9 mouse cellular contexts compared by ENCODE assay signal in the genomic region with DNA sequence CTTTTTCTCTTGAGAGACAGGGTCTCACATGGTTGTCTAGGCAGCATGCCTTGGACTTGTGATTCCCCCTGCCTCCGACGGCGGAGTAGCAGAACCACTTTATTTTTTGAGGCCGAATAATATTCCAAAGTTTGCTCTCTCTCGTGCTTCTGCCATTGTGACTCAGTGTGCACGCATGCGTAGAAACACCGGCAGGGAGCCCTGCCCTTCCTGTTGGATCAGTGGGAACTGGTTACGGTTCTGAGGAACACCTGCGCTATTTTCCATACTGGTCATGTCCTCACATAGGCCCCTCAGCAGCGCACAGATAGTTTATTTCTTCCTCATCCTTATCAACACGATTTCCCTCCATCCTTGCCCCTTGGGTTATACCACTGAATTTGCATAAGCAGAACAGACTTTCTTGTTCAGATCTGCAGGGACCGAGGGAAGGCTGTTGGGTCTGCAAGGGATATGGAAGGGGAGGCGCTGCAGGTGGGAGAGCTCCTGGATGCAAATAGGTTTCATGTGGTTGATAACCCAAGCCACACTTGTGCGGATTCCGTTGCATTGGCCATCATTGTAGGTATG.
DNase-seq lines count a peak whose midpoint lies in the region; ATAC-seq and TF ChIP-seq lines count a peak whose summit lies in the region.
"Had no signal": no experiment of that assay in that cellular context is flagged by ENCODE, and none has a peak within 500 bp of the region (broad histone marks: within the 10 kb centered on the region; RNA-seq: fewer than 3 reads in every experiment).

No protein-coding gene starts in this region.

- no peak for TF ChIP-seq POLR2A in lung, adult 2 months (IDR thresholded peaks at IDR 0.05; ENCODE audit: borderline replicate concordance, extremely low read depth, low read depth, low read length)
- no peak for TF ChIP-seq POLR2A in small intestine, adult 2 months (IDR thresholded peaks at IDR 0.05; ENCODE audit: low read depth, low read length)

- no peak for TF ChIP-seq CTCF in lung, adult 2 months (IDR thresholded peaks at IDR 0.05; ENCODE audit: insufficient read depth, low read length)
- TF ChIP-seq CTCF in small intestine, adult 2 months (IDR thresholded peaks at IDR 0.05; ENCODE audit: extremely low read depth, insufficient read length, insufficient replicate concordance, low read depth, low read length), result no peak

- DNase-seq in lung, adult 2 months, result no peak
- DNase-seq in lung, postnatal 10 days, result no peak
- DNase-seq in limb, embryonic 11.5 days (ENCODE audit: low spot score), result peak; percentile 26
- DNase-seq in adrenal gland, postnatal 36 days, result no peak
- no peak for DNase-seq in layer of hippocampus, postnatal 14 days (ENCODE audit: low spot score in 2 of 2)
- no peak for DNase-seq in layer of hippocampus, adult 8-10 months (ENCODE audit: low spot score in 2 of 2)

- peaks cover 10% of the 10 kb centered on the region; the same call in 1 of the 2 replicates for H3K27me3 ChIP-seq in forebrain, embryonic 12.5 days
- no peaks in the 10 kb centered on the region for H3K27me3 ChIP-seq in limb, embryonic 11.5 days (ENCODE audit: control insufficient read depth, insufficient read depth, low read length)
- no peaks in the 10 kb centered on the region for H3K27me3 ChIP-seq in small intestine, adult 2 months (ENCODE audit: control insufficient read depth, insufficient read depth, low read length)

- H3K27ac ChIP-seq in forebrain, embryonic 12.5 days, result no peak overlapping the region
- H3K27ac ChIP-seq in limb, embryonic 11.5 days (replicated peaks; ENCODE audit: low read depth, low read length), result no peak overlapping the region
- H3K27ac ChIP-seq in small intestine, adult 2 months (ENCODE audit: insufficient read depth, low read depth, low read length), result no peak overlapping the region

- H3K9ac ChIP-seq in forebrain, embryonic 12.5 days, result no peak overlapping the region
- no peak overlapping the region for H3K9ac ChIP-seq in limb, embryonic 11.5 days (ENCODE audit: low read length)

- no peaks in the 10 kb centered on the region for H3K36me3 ChIP-seq in forebrain, embryonic 12.5 days (replicated peaks)
- H3K36me3 ChIP-seq in limb, embryonic 11.5 days (ENCODE audit: control insufficient read depth, insufficient read depth, low read length), result no peaks in the 10 kb centered on the region
- peaks cover 2% of the 10 kb centered on the region; the same call in 1 of the 2 replicates for H3K36me3 ChIP-seq in small intestine, adult 2 months (ENCODE audit: control insufficient read depth, insufficient read depth, low read length)

- no peaks in the 10 kb centered on the region for H3K4me1 ChIP-seq in lung, adult 2 months (ENCODE audit: control insufficient read depth, insufficient read depth, low read length)
- 0 out of 2 replicates have a peak, but pooled peaks cover 7% of the 10 kb centered on the region for H3K4me1 ChIP-seq in forebrain, embryonic 12.5 days
- no peaks in the 10 kb centered on the region for H3K4me1 ChIP-seq in limb, embryonic 11.5 days (ENCODE audit: control insufficient read depth, insufficient read depth, low read length)
- no peaks in the 10 kb centered on the region; the same call in 1 of the 2 replicates for H3K4me1 ChIP-seq in small intestine, adult 2 months (ENCODE audit: control insufficient read depth, insufficient read depth, insufficient read length, low read length)

- WGBS in lung, adult 2 months, result 33% methylated on average over 16 of the region's 16 CpGs
- 25% methylated on average over 16 of the region's 16 CpGs for WGBS in forebrain, embryonic 12.5 days
- 29% methylated on average over 16 of the region's 16 CpGs for WGBS in limb, embryonic 11.5 days
- WGBS in small intestine, adult 2 months, result 28% methylated on average over 16 of the region's 16 CpGs

- H3K9me3 ChIP-seq in forebrain, embryonic 12.5 days, result no peaks in the 10 kb centered on the region
- H3K9me3 ChIP-seq in limb, embryonic 11.5 days (ENCODE audit: control insufficient read depth, low read length), result no peaks in the 10 kb centered on the region

- H3K4me2 ChIP-seq in forebrain, embryonic 12.5 days, result peak overlapping the region; percentile 41
- H3K4me2 ChIP-seq in limb, embryonic 11.5 days (ENCODE audit: low read depth, severe bottlenecking), result peak overlapping the region; percentile 39; the same call in 1 of the 2 replicates

- ATAC-seq in forebrain, embryonic 12.5 days (ENCODE audit: low FRiP score), result no peak
- no peak for ATAC-seq in limb, embryonic 11.5 days (ENCODE audit: insufficient number of reproducible peaks, low FRiP score, low TSS enrichment, low read depth)

- peak overlapping the region; percentile 37 for H3K4me3 ChIP-seq in lung, adult 2 months (replicated peaks; ENCODE audit: extremely low read depth, low read depth, low read length)
- peak overlapping the region; percentile 7; the same call in 1 of the 2 replicates for H3K4me3 ChIP-seq in forebrain, embryonic 12.5 days (replicated peaks)
- no peak overlapping the region for H3K4me3 ChIP-seq in limb, embryonic 11.5 days (ENCODE audit: low read depth, low read length)
- peak overlapping the region; percentile 49 for H3K4me3 ChIP-seq in small intestine, adult 2 months (ENCODE audit: low read depth, low read length)
- H3K4me3 ChIP-seq: erythroblast, embryonic 14.5 days had no signal
